Mouse (Mus musculus) mouse embryonic stem cell (cell line): ENCODE measurements around the gene Fan1.

Source experiments
- in situ Hi-C, 2 experiments: fragments of 300-500 bp; cut with MboI; formaldehyde crosslinking; loops; 1 replicate in 1 of 2; 3 replicates in 1 of 2; pipeline ENCODE4 v1.14.3; 2019 to 2020; ENCODE audit warnings: low sequenced_read_pairs in 2 of 2, low pct_unique_long_range_greater_than_20kb in 1 of 2, mixed read lengths in 1 of 2; ENCODE audit not compliant: unreplicated experiment in 1 of 2

Fan1 gene

GRCm38 (mm10) chr7:64349147-64349861 lies 24.6 kb downstream of the Fan1 start:
- in situ Hi-C loops: no loop called here

- in situ Hi-C loops: no loop called here
Measured at GRCm38 (mm10) chr7:64347813-64348212, 26.1 kb downstream of the Fan1 start.

GRCm38 (mm10) chr7:64332686-64333085 lies 41.2 kb downstream of the Fan1 start:
- in situ Hi-C loops: no loop called here

GRCm38 (mm10) chr7:64331309-64331708 lies 42.6 kb downstream of the Fan1 start:
- in situ Hi-C loops: no loop called here

GRCm38 (mm10) chr7:64327486-64327885 lies 46.4 kb downstream of the Fan1 start:
- in situ Hi-C loops: no loop called here

- in situ Hi-C loops: no loop called here
Measured at GRCm38 (mm10) chr7:64326892-64327291, 47.0 kb downstream of the Fan1 start.

GRCm38 (mm10) chr7:64321658-64322057 lies 52.2 kb downstream of the Fan1 start:
- in situ Hi-C loops: no loop called here

- in situ Hi-C loops: no loop called here
Measured at GRCm38 (mm10) chr7:64321125-64321524, 52.8 kb downstream of the Fan1 start.

GRCm38 (mm10) chr7:64312811-64313210 lies 61.1 kb downstream of the Fan1 start:
- in situ Hi-C loops: no loop called here

- in situ Hi-C loops: no loop called here
Measured at GRCm38 (mm10) chr7:64310756-64311155, 63.1 kb downstream of the Fan1 start.

GRCm38 (mm10) chr7:64310241-64310640 lies 63.7 kb downstream of the Fan1 start:
- in situ Hi-C loops: no loop called here
